Mouse (Mus musculus) erythroblast, embryonic 14.5 days (primary cell): ENCODE measurements around the gene Gm43720. TPM values are rescaled to one million over a fixed set of nuclear protein-coding genes. Genes with fewer than 3 reads are reported as not detected.

Source experiments
- H3K27me3 ChIP-seq: 2 replicates; pipeline ENCODE4 v1.6.1; 2012; ENCODE audit warnings: inconsistent platforms; ENCODE audit not compliant: control insufficient read depth
- H3K36me3 ChIP-seq: 2 replicates; pipeline ENCODE4 v1.6.1; 2012; ENCODE audit warnings: mild to moderate bottlenecking, inconsistent platforms; ENCODE audit not compliant: control insufficient read depth
- H3K4me1 ChIP-seq: 2 replicates; pipeline ENCODE4 v1.6.1; 2012; ENCODE audit warnings: inconsistent platforms; ENCODE audit not compliant: control insufficient read depth
- H3K4me3 ChIP-seq: replicated peaks from 2 replicates; pipeline ENCODE3; 2012; ENCODE audit warnings: moderate library complexity, mild to moderate bottlenecking, inconsistent platforms
- H3K9me3 ChIP-seq: 2 replicates; pipeline ENCODE4 v1.6.1; 2012; ENCODE audit warnings: low read length, inconsistent platforms, mixed read lengths; ENCODE audit not compliant: control insufficient read depth
- GATA1 ChIP-seq: IDR thresholded peaks from 2 replicates; pipeline ENCODE4 v1.6.1; 2012; ENCODE audit warnings: low read length, inconsistent platforms, mixed read lengths
- TAL1 ChIP-seq: IDR thresholded peaks from 3 replicates; pipeline ENCODE4 v1.6.1; 2012; ENCODE audit warnings: low read length, inconsistent platforms, mixed read lengths
- polyA plus RNA-seq: library from polyadenylated mRNA; stranded (reverse); fragments of >175 nt; gene quantifications from 2 replicates; pipeline ENCODE4 v1.2.3, GENCODE M21; 2012

Gene Gm43720
- polyA plus RNA-seq, 1 experiment: not detected

- H3K9me3 ChIP-seq: no peaks in the 10 kb centered on the region
- H3K36me3 ChIP-seq: peaks cover 38% of the 10 kb centered on the region
- TF ChIP-seq GATA1 (no peak), TAL1 (no peak)
- H3K4me3 ChIP-seq: peak overlapping the region; percentile 95
- H3K4me1 ChIP-seq: peaks cover 59% of the 10 kb centered on the region
- H3K27me3 ChIP-seq: no peaks in the 10 kb centered on the region
These were observed 15.6 kb downstream of the Gm43720 start for GRCm38 (mm10) chr5:138264207-138264578.

DNA sequence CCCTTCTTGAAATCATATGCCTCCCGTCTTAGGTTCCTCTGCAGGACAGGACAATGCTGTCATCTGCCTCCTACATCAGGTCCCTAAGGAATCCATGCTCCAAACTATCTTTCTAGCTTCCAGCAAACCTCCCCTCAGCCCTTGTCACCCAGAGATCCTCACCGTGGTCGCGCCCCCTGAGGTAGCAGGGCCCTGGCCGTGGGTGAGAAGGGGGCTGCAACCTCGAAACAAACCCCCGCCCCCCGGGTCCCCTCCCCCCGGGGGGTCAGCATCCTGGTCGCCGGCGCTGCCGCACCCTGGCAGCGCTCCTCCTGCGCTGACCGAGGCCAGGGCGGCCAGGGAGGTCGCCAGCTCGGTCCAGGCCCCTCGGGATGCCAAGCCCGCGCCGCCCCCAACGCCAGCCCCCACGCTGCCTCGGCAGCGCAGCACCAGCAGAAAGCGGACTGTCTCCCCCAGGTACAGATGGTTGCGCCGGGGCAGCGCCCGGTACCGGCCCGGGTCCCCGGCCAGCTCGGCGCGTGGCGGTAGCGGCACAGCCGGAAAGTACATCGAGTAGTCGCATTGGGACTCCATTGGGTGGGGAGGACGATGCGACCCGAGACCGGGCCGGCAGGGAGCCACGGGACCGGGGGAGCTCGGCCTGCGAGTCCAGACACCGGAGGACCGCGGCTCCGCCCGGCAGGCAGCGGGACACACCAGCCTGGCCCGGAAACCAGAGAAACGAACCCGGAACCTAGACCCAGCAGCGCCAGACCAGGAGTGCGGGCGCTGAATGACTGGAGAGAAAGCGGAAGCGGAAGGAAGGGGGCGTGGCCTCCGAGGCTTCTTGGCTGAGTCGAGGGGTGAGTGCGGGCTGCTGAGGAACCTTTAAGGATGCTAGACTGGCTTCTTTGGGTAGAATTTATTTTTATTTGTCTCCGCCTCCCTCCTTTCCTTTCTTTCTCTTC is 16.2 kb downstream of the Gm43720 start, which contains the start of gene BC037034:
Gene BC037034 (minus strand): TSS at position 774 of the 947 bp plus-strand sequence.
- H3K9me3 ChIP-seq: no peaks in the 10 kb centered on the region
- TF ChIP-seq TAL1 (no peak), GATA1 (no peak)
- H3K4me3 ChIP-seq: peak within 1 kb of the TSS; percentile 95
- H3K27me3 ChIP-seq: no peaks in the 10 kb centered on the region
- peaks cover 66% of the 10 kb centered on the region for H3K4me1 ChIP-seq
- H3K36me3 ChIP-seq: peaks cover 44% of the 10 kb centered on the region

GRCm38 (mm10) chr5:138262582-138263240 is 17.0 kb downstream of the Gm43720 start:
- no peaks in the 10 kb centered on the region for H3K27me3 ChIP-seq
- H3K4me3 ChIP-seq: peak overlapping the region; percentile 95
- no peaks in the 10 kb centered on the region for H3K9me3 ChIP-seq
- H3K4me1 ChIP-seq: peaks cover 73% of the 10 kb centered on the region
- no peak for TF ChIP-seq TAL1
- TF ChIP-seq GATA1: no peak
- H3K36me3 ChIP-seq: peaks cover 51% of the 10 kb centered on the region

DNA sequence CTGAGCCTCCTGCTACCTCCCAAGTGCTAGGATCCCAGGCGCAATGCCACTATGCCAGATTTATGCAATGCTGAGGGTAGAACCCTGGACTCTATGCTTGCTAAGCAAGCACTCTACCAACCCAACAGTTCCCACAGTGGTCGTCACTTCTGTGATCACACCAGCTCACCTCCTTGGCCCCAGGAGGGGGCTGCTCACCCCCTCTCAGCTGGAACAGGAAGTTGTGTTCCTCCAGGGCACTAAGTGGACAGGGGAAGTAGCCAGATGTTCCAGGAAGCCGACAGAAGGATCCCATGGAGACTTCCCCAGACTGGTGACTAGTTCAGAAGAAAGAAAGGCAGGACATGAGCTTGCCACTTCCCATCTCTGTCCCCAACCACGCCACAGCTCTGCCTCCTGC is 17.8 kb downstream of the Gm43720 start:
- Histone ChIP-seq H3K27me3 (no peaks in the 10 kb centered on the region), H3K4me1 (peaks cover 77% of the 10 kb centered on the region), H3K36me3 (peaks cover 54% of the 10 kb centered on the region), H3K4me3 (peak overlapping the region; percentile 95), H3K9me3 (no peaks in the 10 kb centered on the region)
- TF ChIP-seq GATA1 (no peak), TAL1 (no peak)

- no peaks in the 10 kb centered on the region for H3K27me3 ChIP-seq
- no peaks in the 10 kb centered on the region for H3K9me3 ChIP-seq
- peaks cover 89% of the 10 kb centered on the region for H3K4me1 ChIP-seq
- H3K36me3 ChIP-seq: peaks cover 54% of the 10 kb centered on the region
- TF ChIP-seq TAL1 (no peak), GATA1 (0 out of 2 replicates have a peak, but pooled peaks have one; percentile 26)
- peak overlapping the region; percentile 28 for H3K4me3 ChIP-seq
These were observed 18.9 kb downstream of the Gm43720 start for GRCm38 (mm10) chr5:138260834-138261233.

DNA sequence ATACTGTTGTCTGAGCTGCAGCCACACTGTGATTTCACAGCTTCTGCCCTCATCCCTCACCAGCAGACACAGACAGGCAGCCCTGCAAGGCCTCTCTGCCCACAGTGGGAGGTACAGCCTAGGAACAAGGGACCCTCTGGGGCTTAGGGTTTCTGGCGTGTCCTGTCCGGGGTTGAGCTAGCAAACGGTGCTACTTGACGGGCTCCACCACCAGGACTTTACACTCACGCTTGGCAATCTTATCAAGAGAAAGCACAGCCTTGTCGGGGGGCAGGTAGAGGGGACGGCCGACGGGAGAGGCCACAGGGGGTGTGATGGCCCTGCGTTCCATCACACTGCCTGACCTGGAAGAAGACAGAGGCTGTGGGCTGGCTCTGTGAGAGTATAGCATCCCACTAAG is 19.7 kb downstream of the Gm43720 start:
- Histone ChIP-seq H3K4me1 (peaks cover 89% of the 10 kb centered on the region), H3K36me3 (peaks cover 50% of the 10 kb centered on the region)
- TF ChIP-seq GATA1: no peak
- TF ChIP-seq TAL1: no peak

DNA sequence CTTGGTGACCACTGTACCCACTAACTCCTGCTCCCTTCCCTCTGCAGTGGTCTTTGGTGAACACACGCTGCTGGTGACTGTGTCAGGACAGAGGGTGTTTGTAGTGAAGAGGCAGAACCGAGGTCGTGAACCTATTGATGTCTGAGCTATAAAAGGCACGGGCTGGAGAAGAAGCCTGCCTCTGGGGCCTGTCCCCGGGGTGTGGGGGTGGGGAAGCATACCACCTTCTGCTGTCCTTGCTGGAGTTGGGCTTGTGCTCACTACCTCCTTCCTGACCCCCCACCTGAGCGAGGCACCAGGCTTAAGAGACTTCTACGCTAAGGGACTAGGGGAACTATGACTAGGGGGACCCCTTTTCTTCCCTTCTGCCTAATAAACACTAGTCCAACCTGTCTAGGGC is 20.8 kb downstream of the Gm43720 start:
- H3K36me3 ChIP-seq: peaks cover 50% of the 10 kb centered on the region
- no peaks in the 10 kb centered on the region for H3K9me3 ChIP-seq
- H3K4me3 ChIP-seq: no peak overlapping the region
- H3K27me3 ChIP-seq: no peaks in the 10 kb centered on the region
- TF ChIP-seq TAL1 (no peak), GATA1 (no peak)
- peaks cover 84% of the 10 kb centered on the region for H3K4me1 ChIP-seq

More for the DNA sequence above, 19.7 kb downstream of the Gm43720 start:
- Histone ChIP-seq H3K27me3 (no peaks in the 10 kb centered on the region), H3K4me3 (peak overlapping the region; percentile 28), H3K9me3 (no peaks in the 10 kb centered on the region)

DNA sequence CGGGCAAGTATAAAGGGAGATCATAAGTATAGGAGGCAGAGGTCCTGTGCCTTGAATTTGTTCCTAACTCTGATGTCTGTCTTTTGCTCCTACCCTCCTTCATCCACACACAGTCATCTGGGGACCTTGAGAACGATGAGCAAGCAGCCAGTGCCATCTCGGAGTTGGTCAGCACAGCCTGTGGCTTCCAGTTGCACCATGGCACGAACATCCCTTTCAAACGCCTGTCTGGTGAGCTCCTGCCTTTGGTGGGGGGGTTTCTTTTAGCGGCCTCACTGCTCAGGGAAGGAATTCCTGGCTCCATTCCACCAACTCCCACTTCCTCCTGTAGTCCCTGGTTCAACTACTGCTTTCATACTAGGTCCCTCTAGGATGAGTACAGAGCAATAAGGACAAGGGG is 21.2 kb downstream of the Gm43720 start:
- peaks cover 83% of the 10 kb centered on the region for H3K4me1 ChIP-seq
- no peaks in the 10 kb centered on the region for H3K9me3 ChIP-seq
- peaks cover 50% of the 10 kb centered on the region for H3K36me3 ChIP-seq
- H3K27me3 ChIP-seq: no peaks in the 10 kb centered on the region
- TF ChIP-seq GATA1: no peak
- no peak for TF ChIP-seq TAL1
- no peak overlapping the region for H3K4me3 ChIP-seq

GRCm38 (mm10) chr5:138258078-138258477 is 21.7 kb downstream of the Gm43720 start:
- Histone ChIP-seq H3K27me3 (no peaks in the 10 kb centered on the region), H3K4me1 (peaks cover 78% of the 10 kb centered on the region), H3K9me3 (no peaks in the 10 kb centered on the region; the same call in 1 of the 2 replicates), H3K4me3 (no peak overlapping the region), H3K36me3 (peaks cover 50% of the 10 kb centered on the region)
- no peak for TF ChIP-seq GATA1
